Mouse (Mus musculus) embryo, embryonic 9.5 days (tissue): ENCODE data around the gene Rbm47.

Experiments used
- DNase-seq: peaks from one replicate; pipeline ENCODE4 v3.0.0-alpha.2; 2017; ENCODE audit errors: extremely low spot score

Gene Rbm47

GRCm38 (mm10) chr5:66165748-66166147 is 7.2 kb downstream of the Rbm47 start:
- DNase-seq: no peak

- no peak for DNase-seq
Measured at GRCm38 (mm10) chr5:66156431-66156962, 16.4 kb downstream of the Rbm47 start.

DNA sequence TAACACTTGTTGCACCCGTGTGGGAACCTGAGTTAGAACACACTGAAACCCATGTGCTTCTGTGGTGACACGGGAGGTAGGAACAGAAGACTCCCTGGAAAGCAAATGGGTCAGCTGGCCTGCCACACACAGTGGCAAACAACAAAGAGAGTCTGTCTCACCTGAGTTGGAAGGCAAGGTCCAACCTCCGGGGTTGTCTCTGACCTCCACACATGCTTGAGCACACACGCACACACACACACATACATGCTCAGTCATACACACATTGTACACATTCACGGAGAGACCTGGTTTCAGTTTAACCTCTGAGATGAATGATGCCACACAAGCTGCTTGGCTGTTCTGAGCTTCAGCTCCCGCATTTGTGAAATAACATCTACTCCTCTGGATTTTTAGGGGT is 18.3 kb downstream of the Rbm47 start:
- no peak for DNase-seq

DNA sequence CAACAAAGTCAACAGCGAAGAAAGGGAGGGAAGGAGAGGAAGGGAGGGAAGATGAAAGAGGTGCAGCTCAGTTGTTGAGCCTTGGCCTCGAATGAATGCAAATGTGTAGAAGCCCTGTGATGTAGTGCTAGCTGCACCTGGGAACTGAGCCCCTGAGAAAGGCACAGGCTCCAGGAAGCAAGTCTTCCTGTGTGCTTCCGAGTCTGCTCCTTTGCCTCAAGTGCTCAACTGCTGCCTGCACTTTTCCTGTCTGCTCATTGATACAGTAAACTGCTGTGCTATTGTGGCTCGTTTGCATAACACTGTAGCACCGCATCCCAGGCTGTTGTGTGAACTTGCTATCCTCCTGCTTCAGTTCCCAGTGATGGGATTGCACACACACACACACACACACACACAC is 19.4 kb downstream of the Rbm47 start:
- no peak for DNase-seq

DNA sequence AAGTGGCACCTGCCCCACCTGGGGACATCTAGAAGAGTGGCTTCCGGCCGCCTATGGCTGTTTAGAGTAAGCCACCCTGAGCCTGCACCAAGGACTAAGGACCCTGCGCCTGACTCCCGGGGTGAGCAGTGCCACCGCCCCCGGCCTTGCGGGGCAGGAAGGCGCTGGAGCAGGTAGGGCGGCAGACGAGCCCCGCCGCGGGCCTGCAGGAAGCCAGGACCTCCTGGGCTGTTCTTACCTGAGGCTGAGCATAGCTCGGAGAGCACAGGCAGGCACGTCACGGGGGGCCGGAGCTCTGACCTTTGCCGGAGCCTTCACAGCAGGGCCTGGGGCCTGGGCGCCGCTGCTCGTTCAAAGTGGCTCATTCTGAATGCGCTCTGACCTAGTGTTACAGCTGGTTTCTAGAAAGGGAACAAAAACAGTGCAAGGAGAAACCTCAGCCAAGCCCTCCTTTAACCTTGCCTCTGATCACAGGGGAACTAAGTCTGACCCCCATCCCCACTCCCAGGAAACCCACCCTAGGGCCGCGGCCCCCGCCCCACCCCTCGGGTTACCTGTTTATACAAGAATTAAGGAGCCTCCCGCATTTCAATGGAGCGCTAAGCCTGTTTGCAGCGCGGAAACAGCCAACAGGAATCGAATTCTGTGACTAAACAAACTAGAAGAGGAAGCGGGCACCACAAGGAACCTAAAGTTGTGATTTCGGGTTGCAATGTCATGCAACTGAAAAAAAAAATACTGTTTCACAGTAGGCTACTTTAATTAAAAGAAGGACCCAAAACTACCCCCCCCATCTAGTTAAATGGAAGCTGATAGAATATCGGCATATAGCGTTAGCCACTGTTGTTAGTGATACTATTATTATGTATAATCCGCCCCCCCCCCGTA is 21.4 kb downstream of the Rbm47 start:
- DNase-seq: peak; percentile 61

DNA sequence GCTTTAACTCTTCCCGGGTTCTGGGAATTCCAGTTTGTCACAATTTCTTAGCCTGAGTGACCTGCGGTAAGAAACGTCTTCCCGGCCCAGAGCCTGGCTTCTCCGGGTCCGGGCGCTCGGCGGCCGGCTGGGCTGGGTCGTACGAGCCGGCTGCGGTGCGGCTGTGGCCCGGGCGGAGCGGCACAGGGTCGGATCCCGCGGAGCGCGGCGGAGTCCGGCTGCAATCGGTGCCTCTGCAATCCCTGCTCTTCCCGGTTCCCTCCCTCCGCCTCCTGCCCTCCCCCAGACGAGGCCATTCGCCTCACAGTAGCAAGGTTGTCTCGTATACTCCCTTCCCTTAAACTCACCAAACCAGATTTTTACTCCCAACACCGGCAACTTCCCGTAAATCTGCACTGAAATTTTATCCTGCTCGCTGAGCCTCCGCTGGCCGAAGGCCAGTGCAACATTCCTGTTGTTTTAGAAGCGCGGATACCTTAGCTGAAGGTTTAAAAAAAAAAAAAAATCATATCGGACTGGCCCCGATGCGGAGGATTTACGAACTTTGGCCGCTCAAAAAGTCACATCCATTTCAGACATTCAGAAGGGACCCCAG is 22.1 kb downstream of the Rbm47 start:
- DNase-seq: peak; percentile 72

GRCm38 (mm10) chr5:66150106-66150705 is 22.7 kb downstream of the Rbm47 start:
- peak; percentile 42 for DNase-seq

DNA sequence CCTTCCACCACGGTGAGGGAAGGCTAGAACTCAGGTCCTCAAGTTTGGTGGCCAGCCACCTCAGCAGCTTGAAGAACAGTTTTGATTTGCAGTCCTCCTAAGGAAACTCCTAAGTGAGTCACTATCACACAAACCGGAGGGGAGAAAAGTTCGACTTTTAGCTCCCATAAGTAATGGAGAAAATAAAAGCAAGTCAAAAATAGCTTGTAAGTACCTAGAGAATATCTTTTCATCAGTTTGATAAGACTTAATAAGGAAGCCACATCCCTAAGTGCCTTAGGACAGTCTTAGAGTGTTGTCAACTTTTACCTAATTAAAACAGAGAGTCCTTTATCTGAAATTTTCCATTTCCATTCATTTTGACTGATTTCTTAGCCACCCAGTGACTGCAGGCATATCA is 23.3 kb downstream of the Rbm47 start:
- DNase-seq: no peak

- no peak for DNase-seq
Measured at GRCm38 (mm10) chr5:66149111-66149510, 23.8 kb downstream of the Rbm47 start.

DNA sequence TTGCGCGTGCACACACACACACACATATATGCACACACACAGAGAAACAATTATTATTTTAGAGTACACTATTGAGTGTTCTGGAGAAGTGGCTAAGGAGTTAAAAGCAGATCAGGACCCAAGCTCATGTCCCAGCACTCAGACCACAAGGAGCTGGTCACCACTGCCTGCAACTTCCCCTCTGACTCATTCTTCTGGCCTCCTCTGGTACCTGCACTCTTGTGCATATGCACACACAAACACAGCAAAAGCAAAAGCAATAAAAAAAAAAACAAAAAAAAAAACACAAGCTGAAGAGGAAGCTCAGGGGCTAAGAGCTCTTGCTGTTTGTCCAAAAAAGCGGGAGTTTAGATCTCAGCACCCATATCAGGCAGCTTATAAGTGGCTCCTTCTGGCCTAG is 25.6 kb downstream of the Rbm47 start:
- DNase-seq: no peak

DNA sequence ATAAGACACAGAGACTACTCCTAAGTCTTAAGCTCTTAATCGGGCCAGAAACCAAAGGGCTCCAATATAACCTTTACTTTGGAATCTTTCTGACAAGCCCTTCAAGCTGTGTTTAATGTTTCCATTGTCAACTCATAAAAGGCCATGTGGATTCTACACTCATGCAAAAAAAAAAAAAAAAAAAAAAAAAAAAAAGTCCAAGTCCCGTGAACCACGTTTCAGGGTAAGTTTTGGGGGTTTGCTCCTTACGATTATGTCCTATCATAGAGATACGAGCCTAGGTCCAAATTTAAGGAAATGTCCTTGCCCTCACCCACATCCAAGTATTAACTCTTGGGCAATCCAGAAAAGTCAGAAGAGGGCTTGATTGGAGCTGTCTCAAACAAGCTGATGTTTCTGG is 27.3 kb downstream of the Rbm47 start:
- DNase-seq: no peak

DNA sequence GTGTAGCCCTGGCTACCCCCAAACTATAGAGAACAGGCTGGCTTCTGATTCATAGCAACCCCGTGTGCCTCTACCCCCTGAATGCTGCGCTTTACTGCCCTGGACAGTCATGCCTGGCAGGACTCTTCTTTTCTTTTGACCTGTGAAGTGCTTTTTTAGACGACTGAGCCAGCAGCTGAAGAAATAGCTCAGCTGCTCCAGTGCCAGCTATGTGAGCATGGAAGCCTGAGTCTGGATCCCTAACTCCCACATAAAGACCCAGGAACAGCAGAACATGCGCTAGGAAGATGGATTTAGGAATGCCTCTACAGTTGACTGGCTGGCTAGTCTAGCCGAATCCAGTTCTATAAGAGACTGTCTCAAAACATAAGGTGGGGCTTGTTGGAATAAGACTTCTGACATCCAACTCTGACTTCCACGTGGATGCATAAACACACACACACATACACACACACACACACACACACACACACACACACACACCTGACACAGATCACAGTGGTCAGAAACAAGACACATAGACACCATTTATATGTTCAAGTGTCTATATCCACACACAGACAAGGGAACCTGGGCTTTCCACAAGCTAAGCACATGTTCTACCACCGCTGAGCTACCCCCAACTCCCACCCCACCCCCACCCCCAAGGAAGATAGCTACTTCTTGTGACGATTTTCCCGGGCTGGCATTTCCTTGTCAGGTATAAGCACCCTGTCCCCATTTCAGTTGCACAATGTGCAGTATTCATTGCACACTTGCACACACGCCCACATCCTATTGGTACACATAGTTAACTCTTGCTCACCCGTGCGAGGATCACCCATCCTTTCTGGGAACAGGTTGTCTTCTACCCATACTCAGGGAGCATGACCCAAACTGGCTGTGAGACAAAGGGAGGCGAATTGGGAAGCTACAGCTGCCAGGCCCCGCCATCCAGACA is 29.6 kb downstream of the Rbm47 start:
- no peak for DNase-seq

- DNase-seq: no peak
Measured at GRCm38 (mm10) chr5:66141474-66141873, 31.4 kb downstream of the Rbm47 start.

GRCm38 (mm10) chr5:66139634-66140295 is 33.2 kb downstream of the Rbm47 start:
- no peak for DNase-seq

DNA sequence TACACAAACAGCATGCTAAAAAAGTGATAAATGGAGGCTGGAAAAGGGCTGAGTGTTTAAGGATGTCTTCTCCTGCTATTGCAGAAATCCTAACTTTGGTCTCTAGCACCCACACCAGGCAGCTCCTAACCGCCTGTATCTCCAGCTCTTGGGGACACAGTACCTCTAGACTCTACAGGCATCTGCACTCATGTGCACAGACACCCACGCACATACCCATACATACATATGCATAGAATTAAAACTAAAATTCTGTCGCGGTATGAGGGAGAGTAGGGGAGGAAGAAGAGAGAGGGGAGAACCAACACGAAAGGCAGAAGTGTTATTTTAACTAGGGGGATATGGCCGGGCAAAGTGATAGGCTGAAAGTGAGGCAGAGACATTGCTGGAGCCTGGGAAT is 33.7 kb downstream of the Rbm47 start:
- no peak for DNase-seq

- no peak for DNase-seq
Measured at GRCm38 (mm10) chr5:66138597-66138996, 34.3 kb downstream of the Rbm47 start.

- no peak for DNase-seq
Measured at GRCm38 (mm10) chr5:66137250-66137649, 35.7 kb downstream of the Rbm47 start.

GRCm38 (mm10) chr5:66135853-66136210 is 37.1 kb downstream of the Rbm47 start:
- no peak for DNase-seq

DNA sequence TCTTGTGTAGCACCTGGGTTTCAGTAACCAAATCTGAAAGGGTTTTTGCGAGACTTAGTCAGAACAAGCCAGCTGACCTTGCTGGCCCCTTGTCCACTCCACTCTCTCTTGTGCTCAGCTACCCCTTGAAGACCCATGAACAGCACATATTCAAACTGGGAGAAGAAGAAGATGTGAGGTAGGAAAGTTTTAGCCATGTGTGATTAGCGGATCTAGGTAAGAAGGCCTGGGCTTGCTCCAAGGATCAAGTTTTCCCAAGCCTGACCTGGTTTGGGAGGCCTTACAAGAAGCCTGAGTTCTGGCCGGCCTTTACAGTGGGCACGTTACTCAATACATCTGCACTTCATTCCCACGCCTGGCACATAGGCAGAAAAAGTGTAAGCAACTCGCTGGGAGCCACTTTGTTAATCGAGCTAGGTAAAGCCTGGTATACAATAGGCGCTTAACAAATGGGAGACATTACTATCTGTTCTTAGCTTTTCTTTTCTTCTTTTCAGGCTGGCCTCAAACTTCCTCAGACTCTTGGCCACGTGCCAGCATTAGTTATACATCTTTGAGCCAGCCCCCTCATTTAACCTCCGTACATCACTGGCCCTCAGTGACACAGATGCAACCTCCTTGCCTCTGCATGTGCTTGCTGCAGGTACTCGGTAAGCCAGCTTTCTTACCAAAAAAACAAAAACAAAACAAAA is 37.6 kb downstream of the Rbm47 start:
- DNase-seq: no peak

DNA sequence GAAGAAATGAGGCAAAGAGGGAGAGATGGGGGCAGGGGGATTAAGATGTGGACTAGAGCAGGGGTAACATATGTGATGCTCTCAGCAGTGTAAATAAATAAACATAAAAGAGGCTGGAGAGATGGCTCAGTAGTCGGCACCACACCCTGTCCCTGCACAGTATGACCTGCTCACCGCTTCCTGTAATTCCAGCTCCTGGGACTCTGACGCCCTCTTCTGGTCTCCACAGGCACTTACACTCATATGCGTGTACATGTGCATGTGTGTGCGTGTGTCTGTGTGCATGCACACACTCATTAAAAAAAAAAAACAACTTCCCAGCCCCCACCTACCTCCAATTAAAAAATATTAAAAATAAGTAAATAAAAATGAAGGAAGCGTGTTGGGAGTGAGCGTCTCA is 38.3 kb downstream of the Rbm47 start:
- DNase-seq: no peak

- no peak for DNase-seq
Measured at GRCm38 (mm10) chr5:66128948-66129347, 44.0 kb downstream of the Rbm47 start.
